Mouse (Mus musculus) forebrain, embryonic 11.5 days (tissue): ENCODE measurements around the gene Gsk3a. TPM values are rescaled to one million over a fixed set of nuclear protein-coding genes. Genes with fewer than 3 reads are reported as not detected.

Experiments used
- ATAC-seq: fragments of 200-750 bp; cut with Nextera tagmentation; replicated peaks from 2 replicates; pipeline ENCODE4 v1.8.0; 2017; ENCODE audit warnings: moderate TSS enrichment; ENCODE audit not compliant: low FRiP score
- DNase-seq: peaks from one replicate; pipeline ENCODE4 v3.0.0-alpha.2; 2017; ENCODE audit warnings: low spot score
- H3K27ac ChIP-seq: fragments of 300-500 bp; sonication (generic); 2 replicates; pipeline ENCODE4 v1.5.1; 2014; ENCODE audit warnings: low read depth, low read length
- H3K27me3 ChIP-seq: fragments of 300-500 bp; sonication (generic); 2 replicates; pipeline ENCODE4 v1.6.1; 2014; ENCODE audit warnings: mild to moderate bottlenecking, low read length, mixed read lengths; ENCODE audit not compliant: control insufficient read depth, insufficient read depth
- H3K36me3 ChIP-seq: fragments of 300-500 bp; sonication (generic); 2 replicates; pipeline ENCODE4 v1.6.1; 2014; ENCODE audit warnings: mild to moderate bottlenecking, low read length, moderate library complexity, mixed read lengths; ENCODE audit not compliant: control insufficient read depth, insufficient read depth
- H3K4me1 ChIP-seq: fragments of 300-500 bp; sonication (generic); replicated peaks from 2 replicates; pipeline ENCODE4 v1.6.1; 2014; ENCODE audit warnings: low read length, mixed read lengths; ENCODE audit not compliant: control insufficient read depth, insufficient read depth
- H3K4me2 ChIP-seq: fragments of 300-500 bp; sonication (generic); 2 replicates; pipeline ENCODE4 v1.6.1; 2014; ENCODE audit warnings: low read depth, mild to moderate bottlenecking, low read length, moderate library complexity, mixed read lengths; ENCODE audit not compliant: severe bottlenecking
- H3K4me3 ChIP-seq: fragments of 300-500 bp; sonication (generic); 2 replicates; pipeline ENCODE4 v1.5.1; 2014; ENCODE audit warnings: low read depth, low read length
- H3K9ac ChIP-seq: fragments of 300-500 bp; sonication (generic); 2 replicates; pipeline ENCODE4 v1.6.1; 2014; ENCODE audit warnings: low read length
- H3K9me3 ChIP-seq: fragments of 300-500 bp; sonication (generic); 2 replicates; pipeline ENCODE4 v1.6.1; 2016; ENCODE audit warnings: low read length, mixed read lengths; ENCODE audit not compliant: control insufficient read depth
- WGBS: fragments of 180-500 bp; shearing (Covaris S2); extraction: QIAGEN DNeasy Blood & Tissue Kit; methylation state at CpG from one replicate; pipeline ENCODE4 v1.1.7; 2014; 5-methylcytosine and 5-hydroxymethylcytosine counted together
- polyA plus RNA-seq: library from polyadenylated mRNA; unstranded; fragments of >200 nt; fragmentation: Nextera tagmentation; extraction: Ambion mirVana; gene quantifications from 2 replicates; pipeline ENCODE4 v1.2.1, GENCODE M21; 2014

Gsk3a gene
- polyA plus RNA-seq, 1 experiment from 2014 or later, result 14.0 TPM

DNA sequence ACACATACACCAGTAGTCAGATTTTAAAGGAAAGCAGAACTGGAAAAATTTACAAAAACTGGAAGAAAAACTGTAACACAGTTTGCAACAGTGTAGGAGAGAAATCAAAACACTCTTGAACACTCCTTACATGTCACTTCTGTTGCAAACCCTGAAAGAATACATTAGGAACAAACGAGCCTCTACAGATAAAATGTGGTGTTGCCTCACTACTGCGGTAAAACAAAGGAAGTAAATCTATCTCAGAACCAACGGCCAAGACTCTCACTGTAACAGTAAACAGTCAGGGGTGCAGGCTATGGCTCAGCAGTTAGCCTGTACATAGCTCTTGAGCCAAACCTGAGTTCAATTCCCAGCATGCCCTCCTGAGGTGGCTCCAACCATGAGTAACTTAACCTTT is 24.6 kb downstream of the Gsk3a start:
- DNase-seq, result no peak
- Histone ChIP-seq H3K4me1 (0 out of 2 replicates have a peak, but pooled peaks cover 1% of the 10 kb centered on the region), H3K9me3 (no peaks in the 10 kb centered on the region), H3K4me2 (no peak overlapping the region), H3K36me3 (no peaks in the 10 kb centered on the region; the same call in 1 of the 2 replicates), H3K27ac (no peak overlapping the region), H3K4me3 (no peak overlapping the region), H3K27me3 (no peaks in the 10 kb centered on the region), H3K9ac (no peak overlapping the region)
- 83% methylated on average over 3 of the region's 3 CpGs for WGBS
- ATAC-seq, result no peak

DNA sequence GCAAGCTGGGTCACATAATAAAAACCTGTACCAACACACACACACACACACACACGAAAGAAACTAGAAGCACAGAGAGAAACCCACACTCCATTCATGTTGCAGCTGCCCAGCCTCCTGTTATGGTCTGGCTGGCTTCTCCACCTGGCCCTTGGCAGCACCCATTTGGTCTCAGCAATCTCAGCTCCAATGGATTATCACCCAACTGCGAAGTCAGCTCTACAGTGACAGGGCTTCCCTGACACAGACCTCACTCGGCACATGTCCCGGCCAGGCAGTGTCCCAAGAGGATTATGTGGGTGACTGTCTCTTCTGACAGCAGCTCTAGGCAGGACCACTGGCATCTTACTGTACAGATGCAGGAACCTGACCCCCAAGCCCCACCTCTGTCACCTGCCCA is 27.2 kb downstream of the Gsk3a start:
- 88% methylated on average over 4 of the region's 4 CpGs for WGBS
- no peak for ATAC-seq
- no peaks in the 10 kb centered on the region; the same call in 1 of the 2 replicates for H3K36me3 ChIP-seq

DNA sequence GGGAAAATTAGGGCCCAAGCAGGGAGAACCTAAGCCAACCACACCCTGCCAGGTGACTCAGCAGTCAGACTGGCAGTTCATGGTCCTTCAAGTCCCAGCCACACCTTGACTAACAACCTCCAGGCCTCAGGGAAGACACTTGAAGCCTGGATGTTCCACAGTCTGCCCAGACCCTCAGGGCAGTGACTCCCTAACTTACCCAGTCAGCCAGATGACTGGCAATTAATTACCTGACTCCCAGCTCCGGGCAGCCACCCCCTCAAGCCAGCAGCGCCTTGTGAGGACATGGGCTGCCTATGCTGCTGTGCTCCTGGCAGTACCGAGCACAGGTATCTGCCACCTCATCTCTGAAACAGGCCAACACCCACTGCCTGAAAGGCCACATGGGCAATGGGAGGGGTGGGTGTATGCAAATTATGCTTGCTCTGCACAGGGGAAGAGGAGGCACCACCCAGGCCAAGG is 28.5 kb downstream of the Gsk3a start:
- no peaks in the 10 kb centered on the region; the same call in 1 of the 2 replicates for H3K36me3 ChIP-seq
- H3K4me1 ChIP-seq, result no peaks in the 10 kb centered on the region
- ATAC-seq (no peak), DNase-seq (no peak)
- H3K27me3 ChIP-seq, result no peaks in the 10 kb centered on the region
- no peak overlapping the region for H3K9ac ChIP-seq
- H3K4me2 ChIP-seq, result no peak overlapping the region
- H3K9me3 ChIP-seq, result no peaks in the 10 kb centered on the region
- no peak overlapping the region for H3K4me3 ChIP-seq
- H3K27ac ChIP-seq, result no peak overlapping the region
- WGBS, result 89% methylated on average over 3 of the region's 3 CpGs

More for the DNA sequence above, 27.2 kb downstream of the Gsk3a start:
- H3K27me3 ChIP-seq, result no peaks in the 10 kb centered on the region
- no peak overlapping the region for H3K9ac ChIP-seq
- DNase-seq, result no peak
- H3K27ac ChIP-seq, result no peak overlapping the region
- H3K4me3 ChIP-seq, result no peak overlapping the region
- H3K4me1 ChIP-seq, result no peaks in the 10 kb centered on the region
- no peaks in the 10 kb centered on the region for H3K9me3 ChIP-seq
- H3K4me2 ChIP-seq, result no peak overlapping the region

DNA sequence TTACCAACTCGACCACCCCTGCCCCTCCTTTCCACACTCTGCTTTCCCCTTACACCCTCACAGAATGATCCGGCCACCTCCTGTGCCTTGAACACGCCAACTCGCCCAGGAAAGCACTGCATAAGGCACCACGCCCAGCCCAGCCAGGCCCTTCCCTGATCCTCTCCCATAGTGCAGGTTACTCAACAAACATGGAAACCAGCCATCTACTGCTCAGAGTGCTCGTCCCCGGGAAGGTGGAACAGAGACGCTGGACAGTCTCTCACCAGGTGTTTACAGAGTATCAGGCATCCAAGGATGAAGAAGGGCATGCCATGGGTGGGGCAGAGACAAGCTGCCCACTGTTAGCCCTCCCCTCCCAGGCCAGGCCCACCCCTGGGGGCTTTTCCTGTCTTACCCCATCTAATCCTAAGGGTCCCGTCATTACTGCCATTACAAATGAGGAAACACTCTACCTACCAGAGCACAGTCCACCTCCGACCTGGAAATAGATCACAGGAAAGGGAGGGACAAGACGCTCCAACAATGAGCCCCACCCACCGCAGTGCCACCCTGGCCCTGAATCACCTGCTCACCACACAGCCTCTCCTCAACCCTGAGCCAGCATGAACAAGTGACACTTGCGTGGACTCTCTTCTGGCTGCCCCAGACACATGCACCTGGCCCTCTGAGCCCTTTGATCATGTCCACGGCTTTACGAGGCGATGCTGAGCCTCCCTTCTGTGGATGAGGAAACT is 31.4 kb downstream of the Gsk3a start:
- Histone ChIP-seq H3K4me2 (no peak overlapping the region), H3K4me3 (no peak overlapping the region), H3K9ac (no peak overlapping the region), H3K9me3 (no peaks in the 10 kb centered on the region), H3K4me1 (no peaks in the 10 kb centered on the region), H3K27me3 (no peaks in the 10 kb centered on the region), H3K27ac (no peak overlapping the region), H3K36me3 (peaks cover 3% of the 10 kb centered on the region; the same call in 1 of the 2 replicates)
- 93% methylated on average over 16 of the region's 16 CpGs for WGBS
- no peak for ATAC-seq
- no peak for DNase-seq

DNA sequence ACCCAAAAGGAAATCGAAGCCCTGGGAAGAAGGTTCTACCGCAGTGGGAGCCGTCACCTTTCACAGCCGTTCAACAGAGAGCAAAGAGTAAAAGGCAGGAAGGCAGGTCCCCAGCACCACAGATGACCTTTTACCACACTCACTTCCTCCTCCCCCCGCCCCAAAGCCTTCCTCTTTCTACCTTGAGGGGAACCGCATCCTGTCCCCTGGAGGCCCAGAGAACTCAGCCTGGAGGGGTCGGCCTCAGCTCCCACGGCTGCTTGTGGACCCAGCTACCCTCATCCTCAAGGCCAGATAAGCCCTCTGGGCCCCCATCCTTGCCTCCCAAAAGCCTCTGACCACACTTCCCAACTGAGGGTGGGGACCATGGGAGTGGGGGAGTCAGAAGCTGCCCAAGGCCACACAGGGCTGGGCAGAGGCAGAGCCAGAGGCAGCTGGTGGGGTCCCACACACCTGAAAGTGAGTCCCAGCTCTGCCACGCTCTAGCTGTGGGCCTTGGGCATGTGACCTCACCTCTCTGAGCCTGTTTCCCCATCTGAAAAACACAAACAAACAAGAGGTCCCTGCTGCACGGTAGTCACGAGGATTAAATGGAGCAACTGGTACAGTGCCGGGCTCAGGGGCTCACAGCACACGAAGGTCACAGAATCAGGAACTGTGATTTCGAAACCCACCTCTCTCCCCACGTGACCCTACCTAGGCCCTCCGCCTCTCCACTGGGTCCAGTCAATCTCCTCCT is 32.1 kb downstream of the Gsk3a start:
- H3K4me2 ChIP-seq, result no peak overlapping the region
- H3K27me3 ChIP-seq, result no peaks in the 10 kb centered on the region
- no peak overlapping the region for H3K4me3 ChIP-seq

DNA sequence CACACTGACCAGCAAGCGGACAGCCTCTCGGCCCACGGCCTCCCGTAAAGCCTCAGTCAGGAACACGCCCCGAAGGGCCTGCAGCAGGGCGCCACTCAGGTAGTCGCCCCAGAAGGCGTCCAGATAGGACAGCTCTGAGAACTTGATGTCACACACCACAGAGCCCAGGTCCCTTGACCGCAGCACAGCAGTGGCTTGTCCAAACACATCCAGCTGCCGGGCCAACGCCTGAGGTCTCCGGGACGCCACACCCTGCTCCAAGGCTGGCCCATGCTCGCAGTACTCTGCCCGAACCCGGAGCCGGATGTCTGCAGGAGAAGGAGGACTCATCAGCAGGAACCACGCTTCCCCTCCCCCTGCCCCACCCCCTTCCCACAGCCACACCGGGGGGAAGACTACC is 34.0 kb downstream of the Gsk3a start:
- Histone ChIP-seq H3K9me3 (no peaks in the 10 kb centered on the region), H3K27ac (no peak overlapping the region), H3K4me2 (no peak overlapping the region), H3K9ac (no peak overlapping the region), H3K36me3 (peaks cover 3% of the 10 kb centered on the region; the same call in 1 of the 2 replicates), H3K4me1 (no peaks in the 10 kb centered on the region), H3K27me3 (no peaks in the 10 kb centered on the region), H3K4me3 (no peak overlapping the region)
- 91% methylated on average over 20 of the region's 20 CpGs for WGBS
- ATAC-seq, result no peak
- no peak for DNase-seq

More for the DNA sequence above, 32.1 kb downstream of the Gsk3a start:
- no peak overlapping the region for H3K27ac ChIP-seq
- H3K9me3 ChIP-seq, result no peaks in the 10 kb centered on the region
- H3K9ac ChIP-seq, result no peak overlapping the region
- peaks cover 3% of the 10 kb centered on the region; the same call in 1 of the 2 replicates for H3K36me3 ChIP-seq
- DNase-seq (no peak), ATAC-seq (no peak)
- 83% methylated on average over 16 of the region's 16 CpGs for WGBS
- no peaks in the 10 kb centered on the region for H3K4me1 ChIP-seq

DNA sequence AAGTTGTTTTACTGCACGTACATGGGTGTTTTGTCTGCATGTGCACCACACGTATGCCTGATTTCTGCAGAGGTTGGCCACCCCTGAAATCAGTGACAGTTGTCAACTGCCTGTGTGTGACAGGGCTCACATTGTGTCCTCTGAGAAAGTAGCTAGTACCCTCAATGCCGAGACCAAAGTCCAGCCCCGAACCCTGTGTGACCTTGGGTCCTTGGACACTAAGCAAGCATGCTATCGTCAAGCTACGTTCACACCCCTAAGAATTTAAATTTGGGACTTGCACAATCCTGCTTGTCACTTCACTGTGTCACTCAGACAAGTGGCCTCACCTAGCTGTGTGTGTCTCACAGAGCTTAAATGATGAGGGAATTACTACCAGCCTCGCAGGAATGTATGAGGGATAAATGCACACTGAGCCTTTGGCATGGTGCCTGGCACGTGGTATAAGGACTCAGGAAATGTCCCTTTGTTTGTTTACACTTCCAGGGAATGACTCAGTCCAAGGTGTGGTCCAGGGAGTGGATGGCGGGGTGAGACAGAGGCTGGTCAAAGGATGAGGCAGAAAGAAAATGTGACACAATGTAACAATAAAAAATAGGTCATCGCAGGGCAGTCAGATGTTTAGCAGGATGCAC is 40.1 kb downstream of the Gsk3a start:
- H3K27ac ChIP-seq, result no peak overlapping the region
- no peak overlapping the region for H3K4me2 ChIP-seq
- H3K9ac ChIP-seq, result no peak overlapping the region
- 81% methylated on average over 10 of the region's 10 CpGs for WGBS
- H3K27me3 ChIP-seq, result no peaks in the 10 kb centered on the region
- H3K4me1 ChIP-seq, result no peaks in the 10 kb centered on the region
- no peak overlapping the region for H3K4me3 ChIP-seq
- ATAC-seq, result no peak
- H3K9me3 ChIP-seq, result no peaks in the 10 kb centered on the region
- H3K36me3 ChIP-seq, result no peaks in the 10 kb centered on the region
- DNase-seq, result no peak

DNA sequence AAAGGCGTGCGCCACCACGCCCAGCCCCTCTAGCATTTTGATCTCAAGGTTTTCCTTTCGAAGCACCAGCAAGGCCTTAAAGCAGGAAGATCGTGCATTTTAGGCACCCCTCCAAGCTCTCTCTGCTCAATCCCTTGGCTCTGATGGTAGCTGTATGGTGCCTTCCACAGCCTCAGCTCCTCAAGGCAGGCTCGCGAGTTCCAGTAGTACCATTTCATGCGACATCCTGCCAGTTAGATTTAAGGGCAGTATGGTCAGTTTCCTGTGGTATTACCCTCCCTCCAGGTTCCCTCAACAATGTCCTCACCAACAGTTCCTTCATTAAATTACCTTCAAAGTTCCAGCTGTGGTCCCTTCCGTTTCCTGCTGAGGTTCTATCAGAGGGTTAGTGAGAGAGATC is 41.5 kb downstream of the Gsk3a start:
- H3K4me2 ChIP-seq, result no peak overlapping the region
- H3K4me3 ChIP-seq, result no peak overlapping the region
- ATAC-seq, result no peak
- no peaks in the 10 kb centered on the region for H3K27me3 ChIP-seq
- WGBS, result 93% methylated on average over 9 of the region's 9 CpGs
- no peak overlapping the region for H3K27ac ChIP-seq
- no peaks in the 10 kb centered on the region for H3K9me3 ChIP-seq
- no peak overlapping the region for H3K9ac ChIP-seq
- no peaks in the 10 kb centered on the region for H3K36me3 ChIP-seq
- no peaks in the 10 kb centered on the region for H3K4me1 ChIP-seq
- DNase-seq, result no peak
